Mouse (Mus musculus): Measurements from ENCODE around the gene Kcne2. TPM values are rescaled to one million over a fixed set of nuclear protein-coding genes. Genes with fewer than 3 reads are reported as not detected.

Kcne2 gene
- polyA plus RNA-seq, 1 experiment from 2014 or later = not detected

GRCm38 (mm10) chr16:92288778-92289177 lies 3.4 kb upstream of the Kcne2 start:
- no peak for ATAC-seq
- H3K9ac ChIP-seq = no peak overlapping the region
- no peaks in the 10 kb centered on the region for H3K36me3 ChIP-seq
- H3K27me3 ChIP-seq (replicated peaks) = peaks cover 24% of the 10 kb centered on the region
- H3K9me3 ChIP-seq (replicated peaks) = no peaks in the 10 kb centered on the region
- no peak overlapping the region for H3K4me3 ChIP-seq
- H3K4me2 ChIP-seq = no peak overlapping the region
- H3K4me1 ChIP-seq = no peaks in the 10 kb centered on the region
- WGBS (ENCODE audit: insufficient replicate concordance) = 74% methylated on average over 9 of the region's 9 CpGs
- H3K27ac ChIP-seq = no peak overlapping the region

DNA sequence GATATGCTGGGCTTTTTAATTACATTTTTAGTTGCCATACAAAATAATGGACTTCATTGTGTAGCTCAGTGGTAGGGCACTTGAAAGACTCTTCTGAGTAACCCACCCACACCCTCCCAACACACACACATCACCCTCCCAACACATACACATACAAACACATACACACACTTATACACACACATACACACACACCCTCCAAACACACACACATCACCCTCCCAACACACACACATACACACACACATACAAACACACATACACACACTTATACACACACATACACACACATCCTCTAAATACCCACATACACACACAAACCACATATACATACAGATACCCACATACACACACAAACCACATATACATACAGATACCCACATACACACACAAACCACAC lies 2.1 kb upstream of the Kcne2 start:
- Histone ChIP-seq H3K27me3 (replicated peaks) (peaks cover 22% of the 10 kb centered on the region), H3K4me3 (no peak overlapping the region), H3K9me3 (replicated peaks) (no peaks in the 10 kb centered on the region), H3K4me2 (no peak overlapping the region), H3K9ac (no peak overlapping the region), H3K4me1 (no peaks in the 10 kb centered on the region), H3K27ac (no peak overlapping the region), H3K36me3 (no peaks in the 10 kb centered on the region)
- ATAC-seq = no peak

DNA sequence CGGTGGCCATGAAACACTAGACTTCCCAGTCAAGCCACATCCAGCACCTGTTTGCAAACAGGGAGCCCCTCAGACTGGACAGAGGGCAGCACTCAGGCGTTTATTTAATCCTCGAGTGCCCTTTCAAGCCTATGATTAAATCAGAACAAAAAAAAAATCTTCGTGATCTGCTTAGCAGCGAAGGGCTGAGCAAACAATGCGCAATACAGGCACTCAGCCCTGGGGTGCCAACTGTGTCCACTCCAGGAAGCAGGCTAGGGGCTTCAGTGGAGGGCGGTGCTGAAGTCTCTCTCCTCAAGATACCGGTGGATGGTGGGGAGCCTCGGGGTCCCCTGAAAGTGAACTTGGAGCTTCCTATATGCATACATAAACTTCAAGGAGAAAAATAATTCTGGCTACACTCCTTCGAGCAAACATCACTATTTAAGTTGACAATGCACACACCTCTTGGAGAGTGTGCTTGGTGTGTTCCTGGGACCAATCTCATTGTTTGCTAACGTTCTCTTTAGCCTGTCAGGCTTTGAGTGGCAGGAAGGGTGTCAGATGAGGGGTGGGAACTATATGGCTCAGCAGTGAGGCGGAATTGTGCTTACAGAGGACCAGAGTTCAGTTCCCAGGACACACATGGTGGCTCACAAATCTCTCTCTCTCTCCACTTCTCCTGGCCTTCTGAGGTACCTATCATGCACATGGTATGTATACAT lies 2.2 kb downstream of the Kcne2 start:
- no peaks in the 10 kb centered on the region for H3K4me1 ChIP-seq
- H3K4me2 ChIP-seq = no peak overlapping the region
- no peak for ATAC-seq

DNA sequence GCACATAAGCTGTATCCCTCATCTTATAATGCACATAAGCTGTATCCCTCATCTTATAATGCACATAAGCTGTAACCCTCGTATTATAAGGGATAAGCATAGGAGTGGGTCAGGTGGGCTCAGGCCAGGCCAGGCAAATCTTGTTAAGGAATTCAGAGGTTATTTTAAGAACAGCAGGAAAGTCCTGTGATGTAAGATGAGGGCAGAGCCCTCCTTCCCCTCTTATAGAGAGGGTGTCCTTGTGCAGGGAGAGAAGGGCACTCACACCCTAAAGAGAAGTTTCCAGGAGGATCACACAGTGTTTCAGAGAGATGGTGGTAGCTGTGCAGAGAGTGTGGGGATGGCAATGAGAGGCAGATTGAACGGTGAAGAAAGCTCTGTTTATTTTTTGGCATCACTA lies 3.1 kb downstream of the Kcne2 start:
- no peak overlapping the region for H3K9ac ChIP-seq
- ATAC-seq = no peak
- H3K27me3 ChIP-seq (replicated peaks) = peaks cover 23% of the 10 kb centered on the region
- no peak overlapping the region for H3K4me2 ChIP-seq
- no peak overlapping the region for H3K4me3 ChIP-seq
- no peaks in the 10 kb centered on the region for H3K9me3 ChIP-seq (replicated peaks)
- no peak overlapping the region for H3K27ac ChIP-seq
- 54% methylated on average over 2 of the region's 2 CpGs for WGBS (ENCODE audit: insufficient replicate concordance)
- no peaks in the 10 kb centered on the region for H3K36me3 ChIP-seq
- peaks cover 5% of the 10 kb centered on the region; the same call in 1 of the 2 replicates for H3K4me1 ChIP-seq

More for the DNA sequence above, 2.2 kb downstream of the Kcne2 start:
- H3K9me3 ChIP-seq (replicated peaks) = no peaks in the 10 kb centered on the region
- H3K36me3 ChIP-seq = no peaks in the 10 kb centered on the region
- no peak overlapping the region for H3K4me3 ChIP-seq
- no peak overlapping the region for H3K27ac ChIP-seq
- H3K9ac ChIP-seq = no peak overlapping the region
- WGBS (ENCODE audit: insufficient replicate concordance) = 55% methylated on average over 12 of the region's 12 CpGs
- H3K27me3 ChIP-seq (replicated peaks) = peaks cover 23% of the 10 kb centered on the region

- Histone ChIP-seq H3K4me2 (peak within 1 kb of the TSS; percentile 81), H3K9me3 (replicated peaks) (no peaks in the 10 kb centered on the region), H3K27me3 (replicated peaks) (0 out of 2 replicates have a peak, but pooled peaks cover 7% of the 10 kb centered on the region), H3K36me3 (peaks cover 8% of the 10 kb centered on the region), H3K27ac (peak within 1 kb of the TSS; percentile 65), H3K4me1 (peaks cover 34% of the 10 kb centered on the region), H3K9ac (peak within 1 kb of the TSS; percentile 79), H3K4me3 (peak within 1 kb of the TSS; percentile 63)
- WGBS (ENCODE audit: insufficient replicate concordance) = 10% methylated on average over 32 of the region's 32 CpGs
- ATAC-seq = peak; percentile 92
These were observed 8.6 kb downstream of the Kcne2 start, which contains the start of gene Smim11 for GRCm38 (mm10) chr16:92300649-92301411. TSS of gene Smim11 (plus strand) at chr16:92301286.

DNA sequence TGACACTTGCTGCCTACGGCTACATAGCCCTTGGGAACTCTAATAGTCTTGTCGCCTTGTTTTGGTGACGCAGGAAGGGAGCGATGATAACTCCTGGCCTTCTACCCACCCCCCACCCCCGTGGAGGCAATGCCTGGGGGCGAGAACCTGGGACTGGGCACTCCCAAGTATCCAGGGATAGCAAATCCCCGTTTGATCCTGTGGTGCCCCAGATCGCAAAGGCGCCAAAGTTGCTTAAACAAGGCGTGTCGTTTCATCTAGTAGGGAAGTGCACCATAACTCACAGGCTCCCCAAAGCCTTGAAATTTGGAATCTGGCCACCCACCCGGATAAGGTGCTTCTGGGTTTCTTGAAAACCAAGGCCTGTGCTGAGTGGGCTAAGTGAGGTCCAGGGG lies 9.2 kb downstream of the Kcne2 start:
- WGBS (ENCODE audit: insufficient replicate concordance) = 1% methylated on average over 12 of the region's 12 CpGs
- Histone ChIP-seq H3K4me1 (peaks cover 34% of the 10 kb centered on the region), H3K4me2 (peak overlapping the region; percentile 81), H3K9ac (peak overlapping the region; percentile 79), H3K9me3 (replicated peaks) (no peaks in the 10 kb centered on the region), H3K4me3 (peak overlapping the region; percentile 63), H3K27ac (peak overlapping the region; percentile 65), H3K36me3 (peaks cover 13% of the 10 kb centered on the region), H3K27me3 (replicated peaks) (0 out of 2 replicates have a peak, but pooled peaks cover 6% of the 10 kb centered on the region)
- ATAC-seq = peak; percentile 67

GRCm38 (mm10) chr16:92301989-92302388 lies 9.8 kb downstream of the Kcne2 start:
- Histone ChIP-seq H3K4me3 (peak overlapping the region; percentile 63), H3K4me2 (peak overlapping the region; percentile 81), H3K27ac (peak overlapping the region; percentile 65), H3K27me3 (replicated peaks) (0 out of 2 replicates have a peak, but pooled peaks cover under 1% of the 10 kb centered on the region), H3K9ac (peak overlapping the region; percentile 79), H3K9me3 (replicated peaks) (no peaks in the 10 kb centered on the region), H3K36me3 (peaks cover 19% of the 10 kb centered on the region), H3K4me1 (peaks cover 34% of the 10 kb centered on the region)
- 35% methylated on average over 5 of the region's 5 CpGs for WGBS (ENCODE audit: insufficient replicate concordance)
- ATAC-seq = no peak

DNA sequence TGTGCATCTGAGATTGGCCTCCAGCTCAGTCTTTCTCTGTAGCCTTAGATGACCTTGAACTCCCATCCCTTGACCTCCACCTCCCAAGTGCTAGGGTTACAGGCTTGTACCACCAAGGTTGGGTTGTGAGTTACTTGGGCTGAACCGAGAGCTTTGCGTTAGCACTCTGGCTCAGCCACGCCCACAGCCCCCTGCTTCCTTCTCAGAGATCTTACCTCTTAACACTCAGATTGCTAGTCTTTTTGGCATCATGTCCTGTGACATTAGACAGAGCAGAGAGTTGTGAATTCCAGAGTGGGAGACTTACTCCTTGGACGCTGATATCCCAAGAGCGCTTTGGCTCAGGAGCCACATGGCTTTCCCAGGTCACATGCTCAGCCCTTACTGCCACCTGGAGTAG lies 10.3 kb downstream of the Kcne2 start:
- H3K9ac ChIP-seq = peak overlapping the region; percentile 79
- no peaks in the 10 kb centered on the region for H3K27me3 ChIP-seq (replicated peaks)
- no peaks in the 10 kb centered on the region for H3K9me3 ChIP-seq (replicated peaks)
- whole genome bisulfite sequencing (ENCODE audit: insufficient replicate concordance) = 51% methylated on average over 5 of the region's 5 CpGs
- H3K4me1 ChIP-seq = peaks cover 37% of the 10 kb centered on the region
- H3K4me3 ChIP-seq = peak overlapping the region; percentile 63
- H3K36me3 ChIP-seq = peaks cover 24% of the 10 kb centered on the region
- H3K4me2 ChIP-seq = peak overlapping the region; percentile 81
- no peak for ATAC-seq
- H3K27ac ChIP-seq = peak overlapping the region; percentile 65; the same call in 1 of the 2 replicates

DNA sequence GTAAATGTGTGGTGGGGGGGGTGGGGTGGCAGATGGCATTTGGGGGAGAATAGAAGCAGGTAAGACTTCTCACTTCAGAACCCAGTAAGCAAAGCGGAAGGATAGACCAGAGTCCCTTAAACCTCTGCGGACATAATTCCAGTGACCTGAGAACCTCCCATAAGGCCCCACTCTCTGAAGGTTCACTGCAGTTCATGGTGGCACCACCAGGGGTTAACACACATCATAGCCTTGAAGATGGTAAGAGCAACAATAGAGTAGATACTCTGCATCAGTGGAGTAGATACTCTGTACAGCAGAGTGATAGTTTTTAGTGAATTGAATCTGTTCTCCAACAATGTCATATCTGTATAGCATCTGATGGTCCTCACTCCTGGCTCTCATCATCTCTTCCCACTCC lies 13.3 kb downstream of the Kcne2 start:
- no peak overlapping the region for H3K27ac ChIP-seq
- H3K27me3 ChIP-seq (replicated peaks) = no peaks in the 10 kb centered on the region
- no peak for ATAC-seq
- H3K4me1 ChIP-seq = peaks cover 31% of the 10 kb centered on the region
- no peak overlapping the region for H3K4me2 ChIP-seq
- no peak overlapping the region for H3K9ac ChIP-seq
- H3K36me3 ChIP-seq = peaks cover 38% of the 10 kb centered on the region
- no peaks in the 10 kb centered on the region for H3K9me3 ChIP-seq (replicated peaks)
- no peak overlapping the region for H3K4me3 ChIP-seq
- WGBS (ENCODE audit: insufficient replicate concordance) = 93% methylated on average over 2 of the region's 2 CpGs

DNA sequence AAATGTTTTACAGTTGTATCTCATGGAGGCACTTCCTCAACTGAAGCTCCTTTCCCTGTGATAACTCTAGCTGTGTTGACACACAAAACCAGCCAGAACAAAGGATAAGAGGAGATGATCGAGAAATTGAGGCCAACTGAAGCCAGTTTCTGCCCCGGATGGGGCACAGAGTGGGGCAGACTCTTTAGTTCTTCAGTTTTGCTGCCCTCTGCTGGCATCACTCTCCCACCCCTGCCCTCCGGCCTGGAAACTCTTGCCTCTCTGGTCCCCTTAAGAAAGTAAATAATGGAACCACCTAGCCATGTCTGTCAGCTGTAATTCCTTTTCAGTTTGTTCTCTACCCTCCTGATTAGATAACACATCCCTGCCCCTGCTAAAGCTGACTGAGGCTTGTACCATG lies 15.8 kb downstream of the Kcne2 start:
- ATAC-seq = no peak
- H3K4me2 ChIP-seq = no peak overlapping the region
- H3K27me3 ChIP-seq (replicated peaks) = no peaks in the 10 kb centered on the region
- H3K9ac ChIP-seq = no peak overlapping the region
- no peak overlapping the region for H3K27ac ChIP-seq
- H3K4me3 ChIP-seq = no peak overlapping the region
- H3K36me3 ChIP-seq = peaks cover 59% of the 10 kb centered on the region
- WGBS (ENCODE audit: insufficient replicate concordance) = 64% methylated on average over 3 of the region's 3 CpGs
- H3K4me1 ChIP-seq = peaks cover 14% of the 10 kb centered on the region
- H3K9me3 ChIP-seq (replicated peaks) = no peaks in the 10 kb centered on the region

DNA sequence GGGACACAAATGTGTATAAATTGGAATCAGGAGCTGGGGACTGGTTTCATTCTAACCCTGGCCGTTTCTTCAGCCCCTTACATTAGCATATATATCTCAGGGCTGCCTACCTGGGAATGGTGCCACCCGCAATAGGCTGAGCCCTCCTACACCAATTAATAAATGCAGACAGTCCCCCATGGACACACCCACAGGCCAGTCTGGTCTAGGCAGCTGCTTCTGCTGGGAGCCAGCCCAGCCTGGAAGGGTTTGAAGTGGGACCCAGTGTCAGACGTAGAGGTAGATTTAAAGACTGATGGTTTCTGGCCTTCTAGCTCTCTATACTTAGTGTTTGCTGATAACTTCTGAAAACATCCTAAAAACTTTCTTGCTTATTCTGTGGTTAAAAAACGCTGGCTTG lies 16.9 kb downstream of the Kcne2 start:
- WGBS (ENCODE audit: insufficient replicate concordance) = 62% methylated on average over 4 of the region's 4 CpGs
- H3K4me2 ChIP-seq = no peak overlapping the region
- peaks cover 63% of the 10 kb centered on the region for H3K36me3 ChIP-seq
- H3K4me1 ChIP-seq = 0 out of 2 replicates have a peak, but pooled peaks cover 4% of the 10 kb centered on the region
- ATAC-seq = no peak
- no peak overlapping the region for H3K27ac ChIP-seq
- no peak overlapping the region for H3K9ac ChIP-seq
- H3K4me3 ChIP-seq = no peak overlapping the region
- H3K9me3 ChIP-seq (replicated peaks) = no peaks in the 10 kb centered on the region
- no peaks in the 10 kb centered on the region for H3K27me3 ChIP-seq (replicated peaks)

Data from liver, embryonic 12.5 days (tissue).